Mouse (Mus musculus) spleen, adult 2 months (tissue): Measurements from ENCODE around the gene Proser1.

Source experiments
- CTCF ChIP-seq: fragments of 200-500 bp; IDR thresholded peaks from 2 replicates; pipeline ENCODE4 v1.5.1; 2011; ENCODE audit warnings: mild to moderate bottlenecking, inconsistent platforms; ENCODE audit not compliant: insufficient read depth, insufficient read length, insufficient replicate concordance; ENCODE audit errors: extremely low read depth
- POLR2A ChIP-seq: fragments of 200-500 bp; IDR thresholded peaks from 2 replicates; pipeline ENCODE4 v1.6.1; 2011; ENCODE audit warnings: low read depth, low read length, inconsistent platforms

GRCm38 (mm10) chr3:53417701-53418100, 45.8 kb upstream of the Proser1 start:
- TF ChIP-seq CTCF (no peak), POLR2A (no peak)
